Mouse (Mus musculus): ENCODE results near the gene Usp40. TPM values are rescaled to one million over a fixed set of nuclear protein-coding genes. Genes with fewer than 3 reads are reported as not detected.

Usp40 gene
- polyA plus RNA-seq (2014; fragmentation: Illumina TruSeq; extraction: RNeasy Lipid Tissue Mini Kit (QIAGEN cat#74804); ENCODE audit: low replicate concordance), result 54.1 TPM

GRCm38 (mm10) chr1:88008211-88008697 is at the start of gene Usp40:
Gene Usp40 (minus strand): TSS chr1:88008551.

GRCm38 (mm10) chr1:88055088-88055487 is 46.7 kb upstream of the Usp40 start, which contains the start of gene Ugt1a10:
Gene Ugt1a10 (plus strand): TSS chr1:88055388.

Other genes with a start within 250 kb of the Usp40 start
- gene Sag, start 204.9 kb downstream of the Usp40 start, polyA plus RNA-seq (2014; fragmentation: Illumina TruSeq; extraction: RNeasy Lipid Tissue Mini Kit (QIAGEN cat#74804); ENCODE audit: low replicate concordance), result not detected
- 43.5 TPM for gene Dgkd, start 155.3 kb downstream of the Usp40 start, polyA plus RNA-seq (2014; fragmentation: Illumina TruSeq; extraction: RNeasy Lipid Tissue Mini Kit (QIAGEN cat#74804); ENCODE audit: low replicate concordance)
- not detected for gene Ugt1a10, start 46.8 kb upstream of the Usp40 start, polyA plus RNA-seq (2014; fragmentation: Illumina TruSeq; extraction: RNeasy Lipid Tissue Mini Kit (QIAGEN cat#74804); ENCODE audit: low replicate concordance)
- gene Ugt1a9, start 62.2 kb upstream of the Usp40 start, polyA plus RNA-seq (2014; fragmentation: Illumina TruSeq; extraction: RNeasy Lipid Tissue Mini Kit (QIAGEN cat#74804); ENCODE audit: low replicate concordance), result 145 TPM
- not detected for gene Ugt1a8, start 79.3 kb upstream of the Usp40 start, polyA plus RNA-seq (2014; fragmentation: Illumina TruSeq; extraction: RNeasy Lipid Tissue Mini Kit (QIAGEN cat#74804); ENCODE audit: low replicate concordance)
- 778 TPM for gene Ugt1a7c, start 86.5 kb upstream of the Usp40 start, polyA plus RNA-seq (2014; fragmentation: Illumina TruSeq; extraction: RNeasy Lipid Tissue Mini Kit (QIAGEN cat#74804); ENCODE audit: low replicate concordance)
- gene Ugt1a6b, start 94.7 kb upstream of the Usp40 start, polyA plus RNA-seq (2014; fragmentation: Illumina TruSeq; extraction: RNeasy Lipid Tissue Mini Kit (QIAGEN cat#74804); ENCODE audit: low replicate concordance), result 0.71 TPM
- 29.6 TPM for gene Ugt1a6a, start 126.3 kb upstream of the Usp40 start, polyA plus RNA-seq (2014; fragmentation: Illumina TruSeq; extraction: RNeasy Lipid Tissue Mini Kit (QIAGEN cat#74804); ENCODE audit: low replicate concordance)
- 1.3 TPM for gene Ugt1a5, start 157.5 kb upstream of the Usp40 start, polyA plus RNA-seq (2014; fragmentation: Illumina TruSeq; extraction: RNeasy Lipid Tissue Mini Kit (QIAGEN cat#74804); ENCODE audit: low replicate concordance)
- gene Ugt1a2, start 192.1 kb upstream of the Usp40 start, polyA plus RNA-seq (2014; fragmentation: Illumina TruSeq; extraction: RNeasy Lipid Tissue Mini Kit (QIAGEN cat#74804); ENCODE audit: low replicate concordance), result 2.4 TPM
- gene Dnajb3, start 197.2 kb upstream of the Usp40 start, polyA plus RNA-seq (2014; fragmentation: Illumina TruSeq; extraction: RNeasy Lipid Tissue Mini Kit (QIAGEN cat#74804); ENCODE audit: low replicate concordance), result 1.6 TPM
- 219 TPM for gene Ugt1a1, start 203.4 kb upstream of the Usp40 start, polyA plus RNA-seq (2014; fragmentation: Illumina TruSeq; extraction: RNeasy Lipid Tissue Mini Kit (QIAGEN cat#74804); ENCODE audit: low replicate concordance)
- 0.11 TPM for gene Mroh2a, start 218.4 kb upstream of the Usp40 start, polyA plus RNA-seq (2014; fragmentation: Illumina TruSeq; extraction: RNeasy Lipid Tissue Mini Kit (QIAGEN cat#74804); ENCODE audit: low replicate concordance)

All from small intestine, adult 10 weeks (tissue).